Mouse (Mus musculus): ENCODE data around the gene Rab6b. TPM values are rescaled to one million over a fixed set of nuclear protein-coding genes. Genes with fewer than 3 reads are reported as not detected.

Rab6b gene
- total RNA-seq, 1 experiment, result 0.98 TPM

DNA sequence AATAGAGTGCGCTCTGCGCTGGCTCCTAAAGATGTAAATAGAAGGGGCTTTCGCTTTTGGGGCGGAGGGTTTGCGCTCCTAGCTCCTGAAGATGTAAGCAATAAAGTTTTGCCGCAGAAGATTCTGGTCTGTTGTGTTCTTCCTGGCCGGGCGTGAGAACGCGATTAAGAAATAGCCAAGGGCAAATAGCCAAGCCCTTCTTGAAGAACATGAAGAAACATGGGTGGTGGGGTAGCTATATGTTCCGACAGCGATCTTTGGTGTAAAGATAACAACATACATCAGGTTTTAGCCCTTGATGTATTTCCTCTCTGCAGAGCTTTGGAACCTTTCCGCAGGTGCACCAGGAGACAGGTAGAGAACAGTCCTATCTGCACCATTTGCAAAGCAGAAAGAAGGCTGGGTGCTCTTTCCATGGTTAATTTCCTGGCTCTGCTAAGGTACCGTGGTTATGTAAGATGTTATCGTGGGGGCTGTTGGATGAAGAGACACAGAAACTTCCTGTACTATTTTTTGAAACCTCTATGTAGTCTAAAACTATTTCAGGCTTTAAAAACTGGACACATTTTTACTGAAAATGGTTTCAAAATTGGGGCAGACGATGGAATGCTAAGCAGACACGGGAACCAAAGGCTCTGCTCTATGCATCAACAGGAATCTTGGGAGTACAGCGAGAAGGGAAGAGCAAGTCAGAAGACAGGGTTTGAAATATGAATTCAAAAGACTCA, 2.5 kb upstream of the Rab6b start:
- Histone ChIP-seq H3K27ac (ENCODE audit: insufficient read depth, low read depth, low read length, poor library complexity, severe bottlenecking) (no peak overlapping the region), H3K9ac (ENCODE audit: insufficient read depth, low read depth, low read length, poor library complexity, severe bottlenecking) (no peak overlapping the region), H3K4me1 (ENCODE audit: control insufficient read depth in 2 of 2, insufficient read depth in 2 of 2, low read length in 2 of 2, poor library complexity in 1 of 2) (peaks cover 0 to 3% of the 10 kb centered on the region in 2 experiments; a peak in 1 of 4 replicates), H3K4me3 (ENCODE audit: insufficient read depth in 1 of 2, low read depth in 1 of 2, low read length in 2 of 2, poor library complexity in 1 of 2, severe bottlenecking in 1 of 2) (no peak overlapping the region), H3K9me3 (ENCODE audit: control insufficient read depth, insufficient read depth, low read depth, low read length) (no peaks in the 10 kb centered on the region), H3K36me3 (ENCODE audit: control insufficient read depth, insufficient read depth, low read length, poor library complexity, severe bottlenecking) (no peaks in the 10 kb centered on the region)
- in situ Hi-C loops (cut with MboI; ENCODE audit: low sequenced_read_pairs in 2 of 2, unreplicated experiment in 2 of 2), result no loop called here
- TF ChIP-seq CHD2 (IDR thresholded peaks at IDR 0.05; ENCODE audit: low read depth, low read length) (no peak), HCFC1 (IDR thresholded peaks at IDR 0.05; ENCODE audit: borderline replicate concordance, insufficient read depth, low read length) (no peak), ZNF384 (IDR thresholded peaks at IDR 0.05; ENCODE audit: low read depth, low read length) (no peak), ZC3H11A (IDR thresholded peaks at IDR 0.05; ENCODE audit: borderline replicate concordance, low read depth, low read length) (no peak), MAFK (IDR thresholded peaks at IDR 0.05; ENCODE audit: insufficient read depth, low read depth, low read length) (no peak)
- DNase-seq (ENCODE audit: low read depth, low spot score), result no peak

DNA sequence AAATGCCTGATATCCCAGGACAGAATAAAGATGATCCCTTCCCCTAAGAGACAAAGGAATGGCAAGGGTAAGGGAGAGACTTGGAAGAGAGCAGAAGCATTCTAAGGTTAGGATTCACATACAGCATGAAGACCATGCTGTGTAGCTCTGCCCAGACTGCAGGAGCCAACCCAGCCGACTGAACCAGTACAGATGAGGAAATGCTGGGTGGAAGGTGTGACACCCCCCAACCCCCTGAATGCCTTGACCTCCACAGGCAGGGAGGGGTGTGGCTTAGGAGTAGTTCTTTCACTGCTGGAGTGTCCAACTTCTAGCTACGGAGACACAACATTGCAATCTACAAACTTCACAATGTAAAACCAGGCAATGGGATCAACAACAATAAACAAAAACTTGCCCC, 1.7 kb upstream of the Rab6b start:
- no peak overlapping the region for H3K4me3 ChIP-seq (ENCODE audit: insufficient read depth in 1 of 2, low read depth in 1 of 2, low read length in 2 of 2, poor library complexity in 1 of 2, severe bottlenecking in 1 of 2)
- no peak for TF ChIP-seq CHD2 (IDR thresholded peaks at IDR 0.05; ENCODE audit: low read depth, low read length)
- TF ChIP-seq MAFK (IDR thresholded peaks at IDR 0.05; ENCODE audit: insufficient read depth, low read depth, low read length), result no peak
- no peak for TF ChIP-seq HCFC1 (IDR thresholded peaks at IDR 0.05; ENCODE audit: borderline replicate concordance, insufficient read depth, low read length)
- no peak for TF ChIP-seq ZC3H11A (IDR thresholded peaks at IDR 0.05; ENCODE audit: borderline replicate concordance, low read depth, low read length)
- TF ChIP-seq ZNF384 (IDR thresholded peaks at IDR 0.05; ENCODE audit: low read depth, low read length), result no peak
- H3K36me3 ChIP-seq (ENCODE audit: control insufficient read depth, insufficient read depth, low read length, poor library complexity, severe bottlenecking), result no peaks in the 10 kb centered on the region
- H3K9me3 ChIP-seq (ENCODE audit: control insufficient read depth, insufficient read depth, low read depth, low read length), result no peaks in the 10 kb centered on the region
- no peak overlapping the region for H3K9ac ChIP-seq (ENCODE audit: insufficient read depth, low read depth, low read length, poor library complexity, severe bottlenecking)
- in situ Hi-C loops (cut with MboI; ENCODE audit: low sequenced_read_pairs in 2 of 2, unreplicated experiment in 2 of 2), result no loop called here
- DNase-seq (ENCODE audit: low read depth, low spot score), result no peak
- no peak overlapping the region for H3K27ac ChIP-seq (ENCODE audit: insufficient read depth, low read depth, low read length, poor library complexity, severe bottlenecking)
- H3K4me1 ChIP-seq (ENCODE audit: control insufficient read depth in 2 of 2, insufficient read depth in 2 of 2, low read length in 2 of 2, poor library complexity in 1 of 2), result peaks cover 0 to 3% of the 10 kb centered on the region in 2 experiments; a peak in 1 of 4 replicates

DNA sequence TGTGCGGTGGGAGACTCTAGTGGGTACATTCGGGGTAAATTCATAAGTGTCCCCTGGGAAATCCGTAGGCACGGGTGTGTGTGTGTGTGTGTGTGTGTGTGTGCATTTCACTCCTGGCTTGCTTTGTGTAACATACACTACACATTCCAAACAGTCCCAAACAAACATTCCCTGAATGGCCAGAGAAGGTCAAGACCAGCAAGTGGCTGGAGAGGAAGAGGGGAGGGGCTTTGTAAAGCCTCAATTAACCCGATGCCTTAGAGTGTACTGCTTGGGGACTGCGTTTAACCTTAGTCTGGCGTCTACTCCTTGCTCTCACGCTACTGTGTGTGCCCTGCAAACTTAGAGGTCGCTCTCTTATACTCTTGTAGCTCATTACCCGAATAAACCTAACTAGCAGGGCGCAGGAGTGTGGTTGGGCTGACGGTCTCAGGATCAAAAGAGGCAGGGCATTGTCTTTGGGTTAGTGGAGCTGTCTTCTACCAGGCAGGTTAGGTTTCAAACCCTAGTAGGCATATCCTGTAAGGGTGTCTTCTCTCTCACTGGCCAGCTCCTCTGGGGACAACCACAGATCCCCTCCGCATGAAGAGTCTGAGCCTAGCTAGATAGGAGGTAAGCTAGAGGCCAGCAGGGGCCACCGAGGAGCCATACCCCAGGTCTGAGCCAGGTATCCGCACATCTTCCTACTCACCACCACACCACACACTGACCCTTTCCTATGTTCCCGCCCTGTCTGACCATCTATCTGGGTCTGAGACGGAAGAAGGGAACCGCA, 673 bp upstream of the Rab6b start:
- H3K9me3 ChIP-seq (ENCODE audit: control insufficient read depth, insufficient read depth, low read depth, low read length), result no peaks in the 10 kb centered on the region
- no peaks in the 10 kb centered on the region for H3K36me3 ChIP-seq (ENCODE audit: control insufficient read depth, insufficient read depth, low read length, poor library complexity, severe bottlenecking)
- H3K4me1 ChIP-seq (ENCODE audit: control insufficient read depth in 2 of 2, insufficient read depth in 2 of 2, low read length in 2 of 2, poor library complexity in 1 of 2), result peaks cover 0 to 3% of the 10 kb centered on the region in 2 experiments; a peak in 1 of 4 replicates
- DNase-seq (ENCODE audit: low read depth, low spot score), result no peak
- no peak overlapping the region for H3K9ac ChIP-seq (ENCODE audit: insufficient read depth, low read depth, low read length, poor library complexity, severe bottlenecking)
- in situ Hi-C loops (cut with MboI; ENCODE audit: low sequenced_read_pairs in 2 of 2, unreplicated experiment in 2 of 2), result no loop called here
- no peak overlapping the region for H3K27ac ChIP-seq (ENCODE audit: insufficient read depth, low read depth, low read length, poor library complexity, severe bottlenecking)
- H3K4me3 ChIP-seq (ENCODE audit: insufficient read depth in 1 of 2, low read depth in 1 of 2, low read length in 2 of 2, poor library complexity in 1 of 2, severe bottlenecking in 1 of 2), result peak overlapping the region; percentile 81 to 94
- no peak for TF ChIP-seq ZC3H11A (IDR thresholded peaks at IDR 0.05; ENCODE audit: borderline replicate concordance, low read depth, low read length)
- no peak for TF ChIP-seq ZNF384 (IDR thresholded peaks at IDR 0.05; ENCODE audit: low read depth, low read length)
- TF ChIP-seq HCFC1 (IDR thresholded peaks at IDR 0.05; ENCODE audit: borderline replicate concordance, insufficient read depth, low read length), result no peak
- no peak for TF ChIP-seq MAFK (IDR thresholded peaks at IDR 0.05; ENCODE audit: insufficient read depth, low read depth, low read length)
- no peak for TF ChIP-seq CHD2 (IDR thresholded peaks at IDR 0.05; ENCODE audit: low read depth, low read length)

GRCm38 (mm10) chr9:103112471-103113271, 1.1 kb downstream of the Rab6b start:
- DNase-seq (ENCODE audit: low read depth, low spot score), result no peak

More at GRCm38 (mm10) chr9:103112471-103113271, 1.1 kb downstream of the Rab6b start:
- TF ChIP-seq ZC3H11A (IDR thresholded peaks at IDR 0.05; ENCODE audit: borderline replicate concordance, low read depth, low read length), result no peak
- no peak for TF ChIP-seq CHD2 (IDR thresholded peaks at IDR 0.05; ENCODE audit: low read depth, low read length)
- no peak for TF ChIP-seq MAFK (IDR thresholded peaks at IDR 0.05; ENCODE audit: insufficient read depth, low read depth, low read length)
- no peak for TF ChIP-seq ZNF384 (IDR thresholded peaks at IDR 0.05; ENCODE audit: low read depth, low read length)
- no peak for TF ChIP-seq HCFC1 (IDR thresholded peaks at IDR 0.05; ENCODE audit: borderline replicate concordance, insufficient read depth, low read length)
- peaks cover 0 to 3% of the 10 kb centered on the region in 2 experiments; a peak in 1 of 4 replicates for H3K4me1 ChIP-seq (ENCODE audit: control insufficient read depth in 2 of 2, insufficient read depth in 2 of 2, low read length in 2 of 2, poor library complexity in 1 of 2)
- H3K36me3 ChIP-seq (ENCODE audit: control insufficient read depth, insufficient read depth, low read length, poor library complexity, severe bottlenecking), result no peaks in the 10 kb centered on the region
- H3K9me3 ChIP-seq (ENCODE audit: control insufficient read depth, insufficient read depth, low read depth, low read length), result no peaks in the 10 kb centered on the region
- H3K27ac ChIP-seq (ENCODE audit: insufficient read depth, low read depth, low read length, poor library complexity, severe bottlenecking), result no peak overlapping the region
- in situ Hi-C loops (cut with MboI; ENCODE audit: low sequenced_read_pairs in 2 of 2, unreplicated experiment in 2 of 2), result no loop called here
- peak overlapping the region; percentile 79 for H3K9ac ChIP-seq (ENCODE audit: insufficient read depth, low read depth, low read length, poor library complexity, severe bottlenecking)
- peak overlapping the region; percentile 81 to 94 for H3K4me3 ChIP-seq (ENCODE audit: insufficient read depth in 1 of 2, low read depth in 1 of 2, low read length in 2 of 2, poor library complexity in 1 of 2, severe bottlenecking in 1 of 2)

Data from ES-E14 (cell line).